Mouse (Mus musculus) heart, embryonic 13.5 days (tissue): Measurements from ENCODE around the gene Fry. TPM values are rescaled to one million over a fixed set of nuclear protein-coding genes. Genes with fewer than 3 reads are reported as not detected.

Experiments used
- ATAC-seq: fragments of 200-750 bp; cut with Nextera tagmentation; 2 replicates; pipeline ENCODE4 v1.8.0; 2017; ENCODE audit warnings: moderate TSS enrichment; ENCODE audit not compliant: insufficient number of reproducible peaks, low FRiP score, low TSS enrichment; ENCODE audit errors: extremely low read depth
- H3K27ac ChIP-seq: fragments of 300-500 bp; sonication (generic); replicated peaks from 2 replicates; pipeline ENCODE4 v1.5.1; 2015; ENCODE audit warnings: moderate library complexity, mild to moderate bottlenecking, inconsistent platforms
- H3K27me3 ChIP-seq: fragments of 300-500 bp; sonication (generic); replicated peaks from 2 replicates; pipeline ENCODE4 v1.6.1; 2015; ENCODE audit warnings: mild to moderate bottlenecking, inconsistent platforms
- H3K36me3 ChIP-seq: fragments of 300-500 bp; sonication (generic); 2 replicates; pipeline ENCODE4 v1.6.1; 2015; ENCODE audit warnings: mild to moderate bottlenecking, inconsistent platforms
- H3K4me1 ChIP-seq: fragments of 300-500 bp; sonication (generic); 2 replicates; pipeline ENCODE4 v1.6.1; 2015; ENCODE audit warnings: inconsistent platforms
- H3K4me2 ChIP-seq: fragments of 300-500 bp; sonication (generic); 2 replicates; pipeline ENCODE4 v1.6.1; 2015; ENCODE audit warnings: inconsistent platforms, mild to moderate bottlenecking, moderate library complexity
- H3K4me3 ChIP-seq: fragments of 300-500 bp; sonication (generic); 2 replicates; pipeline ENCODE4 v1.5.1; 2015; ENCODE audit warnings: moderate library complexity, mild to moderate bottlenecking, inconsistent platforms
- H3K9ac ChIP-seq: fragments of 300-500 bp; sonication (generic); 2 replicates; pipeline ENCODE4 v1.6.1; 2015; ENCODE audit warnings: inconsistent platforms, mild to moderate bottlenecking, moderate library complexity
- H3K9me3 ChIP-seq: fragments of 300-500 bp; sonication (generic); 2 replicates; pipeline ENCODE4 v1.6.1; 2016; ENCODE audit warnings: inconsistent platforms
- WGBS: fragments of 180-500 bp; shearing (Covaris S2); methylation state at CpG from one replicate; pipeline ENCODE4 v1.1.7; 2015; ENCODE audit warnings: mixed read lengths; 5-methylcytosine and 5-hydroxymethylcytosine counted together
- polyA plus RNA-seq: library from polyadenylated mRNA; unstranded; fragments of >200 nt; fragmentation: Nextera tagmentation; extraction: Ambion mirVana; gene quantifications from 2 replicates; pipeline ENCODE4 v1.2.1, GENCODE M21; 2015

Fry gene
- polyA plus RNA-seq, 1 experiment from 2014 or later, result 20.0 TPM

GRCm38 (mm10) chr5:150425038-150425437, 306.6 kb downstream of the Fry start:
- H3K4me3 ChIP-seq, result no peak overlapping the region
- no peaks in the 10 kb centered on the region for H3K4me1 ChIP-seq
- peaks cover 96% of the 10 kb centered on the region for H3K36me3 ChIP-seq
- H3K4me2 ChIP-seq, result no peak overlapping the region
- H3K27me3 ChIP-seq, result no peaks in the 10 kb centered on the region
- H3K9ac ChIP-seq, result no peak overlapping the region
- WGBS, result 79% methylated on average over 5 of the region's 5 CpGs
- no peaks in the 10 kb centered on the region for H3K9me3 ChIP-seq
- H3K27ac ChIP-seq, result no peak overlapping the region
- no peak for ATAC-seq

- 86% methylated on average over 3 of the region's 3 CpGs for WGBS
- H3K9me3 ChIP-seq, result no peaks in the 10 kb centered on the region
- no peaks in the 10 kb centered on the region for H3K4me1 ChIP-seq
- H3K9ac ChIP-seq, result no peak overlapping the region
- H3K27me3 ChIP-seq, result no peaks in the 10 kb centered on the region
- no peak for ATAC-seq
- H3K4me3 ChIP-seq, result no peak overlapping the region
- no peak overlapping the region for H3K27ac ChIP-seq
- H3K4me2 ChIP-seq, result no peak overlapping the region
- H3K36me3 ChIP-seq, result peaks cover 94% of the 10 kb centered on the region
These were observed 308.1 kb downstream of the Fry start for GRCm38 (mm10) chr5:150426595-150426994.

GRCm38 (mm10) chr5:150431286-150431685, 312.8 kb downstream of the Fry start:
- no peaks in the 10 kb centered on the region for H3K27me3 ChIP-seq
- H3K9ac ChIP-seq, result no peak overlapping the region
- no peak overlapping the region for H3K27ac ChIP-seq
- H3K4me1 ChIP-seq, result no peaks in the 10 kb centered on the region
- H3K36me3 ChIP-seq, result peaks cover 87% of the 10 kb centered on the region
- peaks cover 8% of the 10 kb centered on the region for H3K9me3 ChIP-seq
- H3K4me3 ChIP-seq, result no peak overlapping the region
- ATAC-seq, result no peak
- 88% methylated on average over 7 of the region's 7 CpGs for WGBS
- no peak overlapping the region for H3K4me2 ChIP-seq

GRCm38 (mm10) chr5:150432960-150433359, 314.5 kb downstream of the Fry start:
- no peak overlapping the region for H3K4me3 ChIP-seq
- peaks cover 3% of the 10 kb centered on the region; the same call in 1 of the 2 replicates for H3K4me1 ChIP-seq
- ATAC-seq, result no peak
- H3K36me3 ChIP-seq, result peaks cover 84% of the 10 kb centered on the region
- no peak overlapping the region for H3K27ac ChIP-seq
- no peak overlapping the region for H3K4me2 ChIP-seq
- no peaks in the 10 kb centered on the region for H3K27me3 ChIP-seq
- 93% methylated on average over 2 of the region's 2 CpGs for WGBS
- H3K9me3 ChIP-seq, result peaks cover 8% of the 10 kb centered on the region
- no peak overlapping the region for H3K9ac ChIP-seq

GRCm38 (mm10) chr5:150436629-150437389, 318.4 kb downstream of the Fry start:
- ATAC-seq, result no peak

DNA sequence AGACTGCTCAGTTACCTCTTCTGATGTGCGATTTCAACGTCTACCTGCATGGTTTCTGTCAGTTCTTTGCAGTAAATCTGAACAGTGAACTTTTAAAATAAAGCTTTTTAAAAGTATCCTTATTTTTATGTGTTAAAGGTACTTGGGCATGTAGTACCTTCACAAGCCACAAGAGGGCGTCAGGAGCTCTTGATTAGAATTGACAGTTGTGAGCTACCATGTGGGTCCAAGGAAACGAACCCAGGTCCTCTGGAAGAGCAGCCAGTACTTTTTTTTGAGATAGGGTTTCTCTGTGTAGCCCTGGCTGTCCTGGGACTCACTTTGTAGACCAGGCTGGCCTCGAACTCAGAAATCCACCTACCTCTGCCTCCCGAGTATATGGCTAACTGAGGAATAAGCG, 323.2 kb downstream of the Fry start:
- H3K9me3 ChIP-seq, result no peaks in the 10 kb centered on the region
- H3K27me3 ChIP-seq, result no peaks in the 10 kb centered on the region
- peaks cover 74% of the 10 kb centered on the region for H3K36me3 ChIP-seq
- WGBS, result 38% methylated on average over 7 of the region's 7 CpGs
- no peak overlapping the region for H3K9ac ChIP-seq
- H3K4me3 ChIP-seq, result no peak overlapping the region
- ATAC-seq, result no peak
- peaks cover 3% of the 10 kb centered on the region; the same call in 1 of the 2 replicates for H3K4me1 ChIP-seq
- H3K4me2 ChIP-seq, result no peak overlapping the region
- H3K27ac ChIP-seq, result no peak overlapping the region

More at GRCm38 (mm10) chr5:150436629-150437389, 318.4 kb downstream of the Fry start:
- H3K9me3 ChIP-seq, result peaks cover 8% of the 10 kb centered on the region
- H3K4me3 ChIP-seq, result peak overlapping the region; percentile 32
- peak overlapping the region; percentile 62 for H3K9ac ChIP-seq
- no peak overlapping the region for H3K27ac ChIP-seq
- H3K4me2 ChIP-seq, result peak overlapping the region; percentile 61
- H3K4me1 ChIP-seq, result peaks cover 3% of the 10 kb centered on the region; the same call in 1 of the 2 replicates
- 26% methylated on average over 34 of the region's 34 CpGs for WGBS
- no peaks in the 10 kb centered on the region for H3K27me3 ChIP-seq
- peaks cover 88% of the 10 kb centered on the region for H3K36me3 ChIP-seq

- no peak for ATAC-seq
- H3K4me1 ChIP-seq, result no peaks in the 10 kb centered on the region
- H3K36me3 ChIP-seq, result peaks cover 100% of the 10 kb centered on the region
- H3K4me3 ChIP-seq, result no peak overlapping the region
- H3K27ac ChIP-seq, result no peak overlapping the region
- H3K4me2 ChIP-seq, result no peak overlapping the region
- H3K9ac ChIP-seq, result no peak overlapping the region
- 71% methylated on average over 9 of the region's 9 CpGs for WGBS
- H3K27me3 ChIP-seq, result no peaks in the 10 kb centered on the region
- H3K9me3 ChIP-seq, result peaks cover 17% of the 10 kb centered on the region; the same call in 1 of the 2 replicates
These were observed 333.0 kb downstream of the Fry start for GRCm38 (mm10) chr5:150451281-150452003.

DNA sequence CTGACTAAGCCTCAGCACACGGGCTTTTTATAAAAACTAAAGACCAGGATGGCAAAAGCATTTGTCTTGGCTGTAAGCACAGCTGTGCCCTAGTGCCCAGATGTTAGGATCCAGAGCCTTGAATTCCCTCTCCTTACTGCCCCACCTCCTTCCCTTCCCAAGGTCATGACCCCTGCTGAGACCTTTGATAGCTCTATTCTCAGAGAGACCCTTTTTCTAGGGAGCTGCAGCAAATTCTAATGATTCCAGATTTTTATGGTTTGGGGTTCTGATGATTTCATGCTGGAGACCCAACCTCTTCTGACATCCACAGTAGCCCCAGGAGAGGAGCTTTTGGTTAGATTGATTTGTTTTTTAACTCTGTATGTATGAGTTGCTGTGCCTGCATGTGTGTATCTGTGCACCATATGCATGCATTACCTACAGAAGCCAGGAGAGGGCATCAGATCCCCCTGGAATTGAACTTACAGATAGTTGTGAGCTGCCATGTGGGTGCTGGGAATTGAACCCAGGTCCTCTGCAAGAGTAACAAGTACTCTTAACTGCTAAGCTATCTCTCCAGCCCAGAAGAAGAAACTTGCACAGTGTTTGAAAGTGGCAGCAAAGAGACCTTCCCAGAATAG, 333.7 kb downstream of the Fry start:
- Histone ChIP-seq H3K4me1 (no peaks in the 10 kb centered on the region), H3K4me3 (no peak overlapping the region), H3K4me2 (no peak overlapping the region), H3K27ac (no peak overlapping the region), H3K9ac (no peak overlapping the region), H3K27me3 (no peaks in the 10 kb centered on the region), H3K36me3 (peaks cover 98% of the 10 kb centered on the region), H3K9me3 (peaks cover 17% of the 10 kb centered on the region; the same call in 1 of the 2 replicates)
- 48% methylated on average over 1 of the region's 1 CpGs for WGBS
- no peak for ATAC-seq

GRCm38 (mm10) chr5:150452671-150453070, 334.2 kb downstream of the Fry start:
- Histone ChIP-seq H3K9ac (no peak overlapping the region), H3K27ac (no peak overlapping the region), H3K36me3 (peaks cover 97% of the 10 kb centered on the region), H3K4me2 (no peak overlapping the region), H3K4me3 (no peak overlapping the region), H3K4me1 (0 out of 2 replicates have a peak, but pooled peaks cover 2% of the 10 kb centered on the region), H3K9me3 (peaks cover 17% of the 10 kb centered on the region; the same call in 1 of the 2 replicates), H3K27me3 (no peaks in the 10 kb centered on the region)
- ATAC-seq, result no peak

- peaks cover 97% of the 10 kb centered on the region for H3K36me3 ChIP-seq
- ATAC-seq, result peak; percentile 11; the same call in 1 of the 2 replicates
These were observed 335.0 kb downstream of the Fry start for GRCm38 (mm10) chr5:150453490-150453889.

More at GRCm38 (mm10) chr5:150453490-150453889, 335.0 kb downstream of the Fry start:
- 75% methylated on average over 4 of the region's 4 CpGs for WGBS
- Histone ChIP-seq H3K27ac (no peak overlapping the region), H3K4me2 (no peak overlapping the region), H3K4me3 (no peak overlapping the region), H3K9ac (no peak overlapping the region), H3K4me1 (peaks cover 6% of the 10 kb centered on the region; the same call in 1 of the 2 replicates), H3K27me3 (no peaks in the 10 kb centered on the region), H3K9me3 (peaks cover 17% of the 10 kb centered on the region; the same call in 1 of the 2 replicates)
